Mouse (Mus musculus) gastrocnemius, adult 2 months (tissue): ENCODE data around the gene Cmtr1. TPM values are rescaled to one million over a fixed set of nuclear protein-coding genes. Genes with fewer than 3 reads are reported as not detected.

Source experiments
- DNase-seq: peaks from one replicate; pipeline ENCODE4 v3.0.0; 2022
- H3K27ac ChIP-seq: fragments of 200-600 bp; 2 replicates; pipeline ENCODE4 v1.8.1; 2022; ENCODE audit warnings: mild to moderate bottlenecking
- H3K4me3 ChIP-seq: fragments of 200-600 bp; 2 replicates; pipeline ENCODE4 v1.8.1; 2022; ENCODE audit warnings: mild to moderate bottlenecking, moderate library complexity
- CTCF ChIP-seq: fragments of 200-600 bp; IDR thresholded peaks from 2 replicates; pipeline ENCODE4 v1.8.1; 2022; ENCODE audit warnings: antibody characterized with exemption, mild to moderate bottlenecking, moderate library complexity
- intact Hi-C: fragments of 180-260 bp; cut with DNase I; formaldehyde crosslinking; loops from one replicate; pipeline ENCODE4 v1.15.1; 2025
- total RNA-seq, 2 experiments: library from RNA; stranded (reverse); gene quantifications; 2 replicates each; pipeline ENCODE4 v1.2.3; 2021

Gene Cmtr1
- total RNA-seq, 2 experiments from 2014 or later: 43.6 to 50.5 TPM

DNA sequence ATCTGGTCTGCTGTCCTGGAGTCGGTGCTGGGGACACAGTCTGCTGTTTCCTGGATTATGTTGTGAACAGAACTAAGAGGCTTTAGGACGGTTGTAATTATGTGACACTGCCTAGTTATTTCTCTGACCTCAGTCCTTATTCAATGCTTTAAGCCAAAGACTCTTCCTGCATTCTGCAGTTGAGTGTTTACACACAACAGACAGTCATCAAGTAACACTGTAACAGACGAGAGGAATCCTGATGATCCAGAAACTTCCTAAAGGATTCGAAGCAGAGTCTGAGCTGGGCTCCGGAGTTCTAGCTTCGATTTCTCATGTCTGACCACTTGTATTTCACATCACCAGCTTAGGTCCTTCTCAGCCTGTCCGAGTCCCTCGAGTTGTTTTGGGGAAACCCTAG, 18.1 kb downstream of the Cmtr1 start:
- intact Hi-C loops: no loop called here
- no peak for TF ChIP-seq CTCF
- Histone ChIP-seq H3K27ac (no peak overlapping the region), H3K4me3 (no peak overlapping the region)
- no peak for DNase-seq

DNA sequence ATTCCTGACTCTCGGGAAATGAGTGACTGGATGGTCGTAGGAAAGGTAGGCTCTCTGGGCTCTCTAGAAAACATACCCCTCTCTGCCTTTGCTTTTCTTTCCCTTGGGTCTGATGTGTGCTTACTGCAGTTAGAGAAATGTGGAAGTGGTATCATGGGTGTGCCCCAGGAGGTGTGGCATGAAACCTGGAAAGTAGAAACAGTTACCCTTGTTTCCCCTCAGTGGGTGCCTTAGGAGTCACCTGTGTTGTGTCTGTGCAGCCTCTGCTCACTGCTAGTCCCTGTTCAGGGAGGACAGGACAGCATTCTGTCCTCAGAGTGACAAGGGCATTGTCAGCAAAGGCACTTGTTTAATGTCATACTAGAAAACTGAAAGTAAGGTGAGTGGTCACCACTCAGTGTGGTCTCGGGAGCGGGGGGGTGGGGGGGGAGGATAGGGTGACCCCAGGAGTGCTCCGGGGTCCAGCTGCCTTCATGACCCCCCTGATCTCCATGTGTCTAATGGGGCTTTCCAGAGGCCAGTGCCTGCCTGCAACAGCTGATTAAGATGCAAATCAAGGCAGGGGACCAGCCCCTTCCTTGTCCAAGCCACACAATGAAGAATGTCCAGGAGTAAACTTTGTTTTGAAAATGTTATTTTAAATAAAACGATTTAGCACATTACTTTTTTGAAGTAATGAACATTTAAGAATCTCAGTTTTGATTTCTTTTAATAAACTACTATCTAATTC, 18.8 kb downstream of the Cmtr1 start:
- DNase-seq: no peak
- no peak overlapping the region for H3K27ac ChIP-seq
- intact Hi-C loops: no loop called here
- no peak for TF ChIP-seq CTCF
- no peak overlapping the region for H3K4me3 ChIP-seq

DNA sequence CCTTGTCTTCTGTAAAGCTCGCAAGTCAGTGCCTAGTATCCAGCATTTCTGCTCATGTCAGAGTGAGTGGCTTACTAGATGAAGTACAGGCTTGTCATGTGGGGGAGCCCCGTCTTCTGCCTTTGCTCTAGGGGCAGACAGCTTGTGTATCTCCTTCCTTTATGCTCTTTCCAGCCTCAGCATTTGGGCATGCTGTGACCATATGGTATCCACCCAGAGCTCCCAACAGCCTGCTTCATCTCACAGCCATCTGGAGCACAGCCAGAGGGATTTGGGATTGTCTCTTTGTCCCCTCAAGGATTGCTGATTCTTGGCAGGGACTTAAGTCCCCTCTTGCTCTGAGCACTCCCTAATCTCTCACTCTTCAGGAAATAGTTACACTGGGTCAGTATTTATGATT, 19.8 kb downstream of the Cmtr1 start:
- no peak for DNase-seq

DNA sequence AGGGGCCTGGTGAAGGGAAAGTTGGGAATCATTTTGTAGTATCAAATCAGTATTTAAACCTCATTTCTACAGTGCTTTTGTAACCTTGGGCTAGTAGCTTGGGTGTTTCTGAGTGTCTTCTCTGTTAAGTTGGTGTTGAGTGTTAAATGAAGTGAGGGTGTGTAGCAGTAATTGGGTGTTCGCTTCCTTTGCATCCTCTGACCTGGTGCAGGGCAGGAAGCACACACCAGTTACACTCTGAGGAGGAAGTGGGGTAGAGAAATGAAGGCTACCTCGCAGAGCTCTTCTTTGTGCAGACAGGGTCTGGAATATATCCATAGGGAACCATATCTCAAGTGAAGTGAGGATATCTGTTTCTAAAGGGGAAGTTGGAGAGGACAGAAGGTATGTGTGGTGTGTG, 20.5 kb downstream of the Cmtr1 start:
- DNase-seq: no peak
- intact Hi-C loops: no loop called here

More for the DNA sequence above, 19.8 kb downstream of the Cmtr1 start:
- intact Hi-C loops: no loop called here
- TF ChIP-seq CTCF: no peak
- Histone ChIP-seq H3K27ac (no peak overlapping the region), H3K4me3 (no peak overlapping the region)

DNA sequence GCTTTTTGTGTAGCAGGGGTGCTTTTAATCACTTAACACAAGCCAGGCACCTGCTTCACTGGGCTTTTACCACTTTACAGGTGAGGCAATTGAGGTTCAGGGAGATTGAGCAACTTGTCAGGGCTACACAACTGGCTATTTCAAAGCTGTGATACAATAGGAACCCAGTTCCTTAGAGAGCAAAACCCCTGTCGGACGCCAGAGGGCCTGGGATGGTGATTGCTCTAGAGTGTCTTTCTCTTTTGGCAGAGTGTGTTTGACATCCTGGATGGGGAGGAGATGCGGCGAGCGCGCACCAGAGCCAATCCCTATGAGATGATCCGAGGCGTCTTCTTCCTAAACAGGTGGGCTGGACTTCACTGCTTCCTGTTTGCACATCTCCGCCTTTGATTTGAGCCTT, 21.3 kb downstream of the Cmtr1 start:
- H3K27ac ChIP-seq: no peak overlapping the region
- no peak overlapping the region for H3K4me3 ChIP-seq
- intact Hi-C loops: no loop called here
- no peak for DNase-seq
- no peak for TF ChIP-seq CTCF

More for the DNA sequence above, 20.5 kb downstream of the Cmtr1 start:
- H3K4me3 ChIP-seq: no peak overlapping the region
- TF ChIP-seq CTCF: no peak
- no peak overlapping the region for H3K27ac ChIP-seq

DNA sequence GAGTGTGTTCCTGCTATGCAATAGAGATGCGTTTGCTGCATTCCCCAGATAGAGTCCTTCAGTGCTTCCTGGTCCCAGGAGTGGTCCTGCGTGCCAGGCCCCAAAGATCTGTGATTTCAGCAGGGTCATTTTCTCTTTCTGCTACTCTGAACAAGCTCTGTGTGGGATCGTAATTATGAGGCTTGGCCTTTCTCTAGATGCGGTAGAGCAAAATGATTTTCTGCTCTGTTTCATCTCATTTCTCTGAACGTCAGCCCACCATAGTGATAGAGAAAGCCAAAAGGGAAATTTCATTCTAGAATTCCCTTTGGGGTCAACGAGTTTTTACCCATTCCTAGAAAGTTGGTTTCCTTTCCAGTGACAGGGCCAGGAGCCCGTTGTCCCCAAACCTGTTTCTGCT, 21.9 kb downstream of the Cmtr1 start:
- Histone ChIP-seq H3K27ac (no peak overlapping the region), H3K4me3 (no peak overlapping the region)
- no peak for TF ChIP-seq CTCF
- intact Hi-C loops: no loop called here
- DNase-seq: no peak

DNA sequence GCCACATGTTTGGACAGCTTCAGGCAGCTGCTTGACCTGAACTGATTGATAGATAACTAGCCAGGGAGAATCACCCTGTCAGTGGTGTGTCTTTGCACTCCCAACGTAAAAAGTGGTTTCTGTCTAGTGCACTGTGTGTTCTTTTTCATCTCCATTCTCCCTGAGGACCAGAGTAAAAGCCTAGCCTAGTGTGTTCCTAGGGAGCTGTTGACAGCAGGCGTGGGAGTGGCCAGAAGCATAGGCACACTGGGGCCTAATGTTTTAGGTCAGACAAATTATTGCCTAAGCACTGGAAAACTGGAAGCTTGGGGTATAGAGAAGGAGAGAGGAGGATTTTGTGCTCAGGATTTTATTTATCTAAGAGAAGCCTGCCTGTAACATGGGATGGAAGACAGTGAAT, 22.7 kb downstream of the Cmtr1 start:
- no peak overlapping the region for H3K4me3 ChIP-seq

DNA sequence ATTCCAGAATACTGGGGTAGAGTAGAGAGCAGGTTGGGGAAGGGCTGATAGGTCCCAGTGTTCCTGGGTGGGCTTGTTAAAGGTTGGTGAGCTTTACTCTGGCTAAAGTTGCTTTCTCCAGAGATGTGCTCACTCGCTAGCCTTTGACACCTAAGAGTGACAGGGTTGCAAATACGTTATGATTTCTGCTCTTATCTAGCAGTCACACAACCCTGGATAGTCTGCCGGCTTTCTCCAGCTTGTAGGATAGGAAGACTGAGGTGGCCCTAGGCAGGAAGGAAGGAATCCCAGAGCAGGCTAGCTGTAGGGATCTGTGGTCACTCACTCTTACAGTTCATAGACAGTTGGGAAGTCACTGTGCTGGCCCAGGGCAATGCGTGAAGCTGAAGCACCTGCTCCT, 23.9 kb downstream of the Cmtr1 start:
- no peak for TF ChIP-seq CTCF
- intact Hi-C loops: no loop called here
- Histone ChIP-seq H3K27ac (no peak overlapping the region), H3K4me3 (no peak overlapping the region)
- DNase-seq: no peak

More for the DNA sequence above, 22.7 kb downstream of the Cmtr1 start:
- intact Hi-C loops: no loop called here
- no peak for DNase-seq
- TF ChIP-seq CTCF: no peak
- H3K27ac ChIP-seq: no peak overlapping the region

DNA sequence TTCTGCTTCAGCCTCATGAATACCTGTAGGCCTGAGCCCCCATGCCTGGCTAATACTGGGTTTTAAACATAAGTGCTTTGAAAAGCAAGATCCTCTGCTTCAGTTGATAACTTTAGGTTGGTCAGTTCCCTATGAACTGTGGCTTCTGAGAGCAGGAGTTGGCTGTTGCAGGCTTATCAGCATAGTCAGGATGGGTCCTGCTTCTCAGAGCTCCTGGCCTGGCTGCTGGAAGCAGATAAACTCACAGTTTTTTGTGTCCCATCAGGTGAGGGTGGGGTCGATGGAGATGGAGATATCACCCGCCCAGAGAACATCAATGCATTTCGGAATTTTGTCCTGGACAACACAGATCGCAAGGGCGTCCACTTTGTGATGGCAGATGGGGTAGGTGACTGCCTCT, 26.4 kb downstream of the Cmtr1 start:
- Histone ChIP-seq H3K4me3 (no peak overlapping the region), H3K27ac (no peak overlapping the region)
- TF ChIP-seq CTCF: no peak
- intact Hi-C loops: no loop called here
- no peak for DNase-seq

DNA sequence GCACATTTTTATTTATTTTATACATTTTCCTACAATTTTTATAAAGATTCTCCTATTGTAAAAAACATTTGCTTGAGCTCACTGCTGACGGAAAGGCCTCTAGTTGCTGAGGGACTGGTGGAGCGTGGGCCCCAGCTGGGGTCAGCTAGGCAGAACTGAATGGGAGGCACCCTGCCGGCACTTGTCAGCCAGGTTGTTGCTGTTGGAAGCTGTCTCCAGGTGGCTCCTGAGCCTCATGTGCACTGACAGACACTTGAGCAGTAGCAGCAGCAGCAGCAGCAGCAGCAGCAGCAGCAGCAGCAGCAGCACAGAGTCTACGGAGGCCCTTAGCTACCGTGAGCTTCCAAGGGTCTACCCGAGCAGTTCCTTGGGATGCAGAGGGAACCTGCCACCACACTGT, 27.0 kb downstream of the Cmtr1 start:
- Histone ChIP-seq H3K4me3 (no peak overlapping the region), H3K27ac (no peak overlapping the region)
- intact Hi-C loops: no loop called here
- TF ChIP-seq CTCF: no peak
- no peak for DNase-seq

DNA sequence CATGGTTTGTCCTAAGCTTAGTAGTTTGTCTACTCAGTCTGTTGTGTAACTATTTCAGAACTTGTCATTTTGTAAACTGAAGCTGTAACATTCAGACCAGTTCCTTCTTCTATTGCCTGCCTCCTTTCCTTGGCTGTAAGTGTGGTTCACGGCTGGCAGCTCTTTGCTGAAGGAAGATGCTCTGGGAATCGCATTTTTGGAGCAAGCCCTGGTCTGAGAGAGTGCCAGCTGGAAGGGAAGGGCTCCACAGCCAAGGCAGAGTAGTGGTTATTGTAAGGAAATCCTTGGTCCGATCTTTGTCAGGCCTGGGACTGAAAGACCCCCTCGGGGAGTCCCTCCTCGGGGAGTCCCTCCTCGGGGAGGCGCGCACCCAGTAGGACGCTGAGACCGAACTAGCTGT, 28.2 kb downstream of the Cmtr1 start:
- no peak for DNase-seq
- H3K4me3 ChIP-seq: no peak overlapping the region
- intact Hi-C loops: no loop called here
- no peak for TF ChIP-seq CTCF
- H3K27ac ChIP-seq: no peak overlapping the region

DNA sequence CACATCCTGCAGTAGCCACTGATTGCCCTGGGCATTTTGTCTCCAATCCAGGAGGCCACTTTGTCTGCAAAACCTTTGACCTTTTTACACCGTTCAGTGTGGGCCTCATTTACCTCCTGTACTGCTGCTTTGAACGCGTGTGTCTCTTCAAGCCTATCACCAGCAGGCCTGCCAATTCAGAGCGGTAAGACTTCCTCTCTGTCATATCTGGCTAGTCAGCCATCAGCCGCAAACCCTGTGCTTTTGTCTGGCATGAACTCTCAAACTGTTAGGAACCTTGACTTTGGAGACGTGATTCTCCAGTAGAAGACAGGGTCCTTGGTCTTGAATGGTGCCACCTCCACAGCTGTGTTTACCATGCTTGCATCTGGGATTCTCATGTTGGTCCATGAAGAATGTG, 29.9 kb downstream of the Cmtr1 start:
- Histone ChIP-seq H3K4me3 (no peak overlapping the region), H3K27ac (no peak overlapping the region)
- no peak for TF ChIP-seq CTCF
- DNase-seq: no peak
- intact Hi-C loops: no loop called here

DNA sequence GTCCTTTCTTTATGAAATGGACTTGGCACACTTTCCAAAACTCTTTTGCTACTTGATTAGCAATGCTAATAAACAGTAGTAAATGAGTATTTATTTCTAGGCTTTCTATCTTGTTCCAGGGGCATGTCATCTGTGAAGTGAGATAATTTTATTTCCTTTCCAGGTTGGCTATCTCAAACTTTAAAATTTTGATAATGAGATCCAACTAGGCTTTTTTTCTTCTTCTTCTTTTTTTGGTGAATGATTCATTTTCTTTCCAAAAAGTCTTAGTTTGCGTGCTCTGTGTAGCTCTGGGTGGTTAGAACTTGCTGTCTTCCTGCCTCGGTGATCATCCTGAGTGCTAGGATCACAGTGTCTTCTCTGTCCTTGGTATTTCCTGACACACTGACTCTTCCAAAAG, 32.4 kb downstream of the Cmtr1 start:
- no peak for DNase-seq
- Histone ChIP-seq H3K27ac (no peak overlapping the region), H3K4me3 (no peak overlapping the region)
- no peak for TF ChIP-seq CTCF
- intact Hi-C loops: no loop called here

DNA sequence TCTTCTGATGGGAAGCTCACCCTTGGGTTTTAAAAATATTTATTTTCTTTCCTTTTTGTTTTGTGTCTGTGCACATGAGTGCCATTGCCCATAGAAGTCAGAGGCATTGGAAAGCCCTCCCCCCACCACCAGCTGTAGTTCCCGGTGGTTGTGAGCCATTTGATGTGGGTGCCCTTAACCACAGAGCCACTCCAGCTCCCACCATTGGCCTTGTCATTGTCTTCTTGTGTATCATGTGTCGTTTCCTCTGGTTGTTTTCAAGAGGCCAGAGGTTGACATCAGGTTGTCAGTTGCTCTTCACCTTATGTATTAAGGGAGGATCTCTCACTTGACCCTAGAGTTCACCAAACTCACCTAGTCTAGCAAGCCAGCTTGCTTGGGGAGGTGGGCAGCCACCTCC, 33.2 kb downstream of the Cmtr1 start:
- H3K4me3 ChIP-seq: no peak overlapping the region
- no peak overlapping the region for H3K27ac ChIP-seq
- DNase-seq: no peak
- intact Hi-C loops: no loop called here
- TF ChIP-seq CTCF: no peak
